Mouse (Mus musculus): Measurements from ENCODE around the gene Chrnb4. TPM values are rescaled to one million over a fixed set of nuclear protein-coding genes. Genes with fewer than 3 reads are reported as not detected.

Chrnb4 gene
- polyA plus RNA-seq, 1 experiment from 2014 or later: 1.0 TPM

- no peak for ATAC-seq (replicated peaks; ENCODE audit: low FRiP score, low read depth)
- Histone ChIP-seq H3K4me1 (replicated peaks; ENCODE audit: insufficient read depth, low read length) (no peaks in the 10 kb centered on the region; the same call in 1 of the 2 replicates), H3K27me3 (ENCODE audit: insufficient read depth, low read length) (no peaks in the 10 kb centered on the region), H3K27ac (no peak overlapping the region), H3K9me3 (replicated peaks; ENCODE audit: low read length) (no peaks in the 10 kb centered on the region), H3K9ac (ENCODE audit: low read depth, low read length) (no peak overlapping the region), H3K4me2 (ENCODE audit: low read length) (no peak overlapping the region), H3K36me3 (ENCODE audit: insufficient read depth, low read length) (no peaks in the 10 kb centered on the region), H3K4me3 (replicated peaks; ENCODE audit: low read depth, low read length) (no peak overlapping the region)
- WGBS: 18% methylated on average over 8 of the region's 8 CpGs
- TF ChIP-seq CTCF (IDR thresholded peaks at IDR 0.05; ENCODE audit: low read depth): no peak
- DNase-seq (ENCODE audit: low spot score): no peak
Observed at GRCm38 (mm10) chr9:55043688-55044087, 4.9 kb downstream of the Chrnb4 start.

GRCm38 (mm10) chr9:55041389-55041788 lies 7.2 kb downstream of the Chrnb4 start:
- Histone ChIP-seq H3K9ac (ENCODE audit: low read depth, low read length) (no peak overlapping the region), H3K27ac (no peak overlapping the region), H3K4me1 (replicated peaks; ENCODE audit: insufficient read depth, low read length) (no peaks in the 10 kb centered on the region; the same call in 1 of the 2 replicates), H3K4me2 (ENCODE audit: low read length) (no peak overlapping the region), H3K9me3 (replicated peaks; ENCODE audit: low read length) (no peaks in the 10 kb centered on the region), H3K36me3 (ENCODE audit: insufficient read depth, low read length) (no peaks in the 10 kb centered on the region), H3K27me3 (ENCODE audit: insufficient read depth, low read length) (no peaks in the 10 kb centered on the region), H3K4me3 (replicated peaks; ENCODE audit: low read depth, low read length) (no peak overlapping the region)
- 49% methylated on average over 2 of the region's 2 CpGs for WGBS
- no peak for DNase-seq (ENCODE audit: low spot score)
- ATAC-seq (replicated peaks; ENCODE audit: low FRiP score, low read depth): no peak
- no peak for TF ChIP-seq CTCF (IDR thresholded peaks at IDR 0.05; ENCODE audit: low read depth)

DNA sequence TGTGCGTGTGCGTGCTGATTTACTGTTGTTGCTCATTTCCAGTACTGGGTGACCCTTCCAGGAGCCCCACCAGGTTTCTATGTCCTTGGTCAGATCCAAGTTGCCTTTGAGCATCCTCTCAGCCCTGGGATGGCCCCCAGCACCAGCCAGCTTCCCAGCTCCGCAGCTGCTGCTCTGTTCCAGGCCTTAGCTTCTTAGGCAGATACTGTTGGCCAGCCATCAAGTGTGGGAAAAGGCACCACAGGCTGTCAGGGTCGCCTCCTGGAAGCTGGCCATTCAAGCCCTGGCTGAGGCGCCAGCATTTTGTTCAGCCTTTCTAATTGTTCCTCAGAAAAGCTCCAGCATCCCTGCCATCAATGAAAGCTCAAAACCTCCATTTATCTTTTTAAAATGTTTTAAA lies 8.6 kb downstream of the Chrnb4 start:
- Histone ChIP-seq H3K4me2 (ENCODE audit: low read length) (no peak overlapping the region), H3K9me3 (replicated peaks; ENCODE audit: low read length) (no peaks in the 10 kb centered on the region), H3K27ac (no peak overlapping the region), H3K36me3 (ENCODE audit: insufficient read depth, low read length) (no peaks in the 10 kb centered on the region), H3K9ac (ENCODE audit: low read depth, low read length) (no peak overlapping the region), H3K4me3 (replicated peaks; ENCODE audit: low read depth, low read length) (no peak overlapping the region), H3K27me3 (ENCODE audit: insufficient read depth, low read length) (no peaks in the 10 kb centered on the region), H3K4me1 (replicated peaks; ENCODE audit: insufficient read depth, low read length) (no peaks in the 10 kb centered on the region; the same call in 1 of the 2 replicates)
- no peak for TF ChIP-seq CTCF (IDR thresholded peaks at IDR 0.05; ENCODE audit: low read depth)
- ATAC-seq (replicated peaks; ENCODE audit: low FRiP score, low read depth) (no peak), DNase-seq (ENCODE audit: low spot score) (no peak)
- 70% methylated on average over 5 of the region's 5 CpGs for WGBS

- TF ChIP-seq CTCF (IDR thresholded peaks at IDR 0.05; ENCODE audit: low read depth): no peak
- Histone ChIP-seq H3K4me2 (ENCODE audit: low read length) (no peak overlapping the region), H3K27me3 (ENCODE audit: insufficient read depth, low read length) (no peaks in the 10 kb centered on the region), H3K36me3 (ENCODE audit: insufficient read depth, low read length) (no peaks in the 10 kb centered on the region), H3K27ac (no peak overlapping the region), H3K4me1 (replicated peaks; ENCODE audit: insufficient read depth, low read length) (no peaks in the 10 kb centered on the region), H3K4me3 (replicated peaks; ENCODE audit: low read depth, low read length) (no peak overlapping the region), H3K9ac (ENCODE audit: low read depth, low read length) (no peak overlapping the region), H3K9me3 (replicated peaks; ENCODE audit: low read length) (no peaks in the 10 kb centered on the region)
- DNase-seq (ENCODE audit: low spot score) (no peak), ATAC-seq (replicated peaks; ENCODE audit: low FRiP score, low read depth) (no peak)
- WGBS: 69% methylated on average over 8 of the region's 8 CpGs
Observed at GRCm38 (mm10) chr9:55038948-55039347, 9.6 kb downstream of the Chrnb4 start.

DNA sequence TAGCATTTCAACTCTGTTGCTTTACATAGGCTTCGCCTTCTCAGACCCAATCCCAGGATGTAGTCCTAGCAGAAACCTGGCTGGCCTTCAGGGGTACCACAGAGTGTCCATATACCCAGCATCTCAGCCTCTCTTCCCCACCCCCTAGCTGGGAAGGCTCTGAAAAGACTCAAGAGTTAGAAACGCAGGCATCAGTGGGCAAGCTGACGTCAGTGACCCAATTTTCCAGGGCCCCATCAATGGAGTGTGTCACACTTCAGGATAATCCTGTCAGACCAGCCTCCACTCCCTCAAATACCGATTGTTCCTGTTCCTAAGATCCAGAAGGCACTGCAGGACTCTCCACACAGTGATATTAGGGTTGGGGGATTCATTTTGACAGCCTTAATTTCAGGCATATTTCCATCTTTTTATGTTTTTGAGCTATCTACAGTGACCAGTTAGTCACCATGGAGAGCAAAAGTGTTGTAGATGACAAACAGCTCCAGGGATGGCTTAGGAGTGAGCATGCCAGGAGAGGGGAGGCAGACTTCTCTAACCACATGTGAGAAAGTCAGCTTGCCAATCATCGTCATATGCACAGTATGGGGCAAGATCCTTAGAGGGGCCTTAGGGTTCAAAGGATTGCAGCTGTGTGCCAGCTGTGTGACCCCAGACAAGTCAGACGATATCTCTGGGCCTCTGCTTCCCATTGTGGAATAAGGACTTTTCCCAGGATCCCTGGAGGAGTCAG lies 17.0 kb downstream of the Chrnb4 start:
- ATAC-seq (replicated peaks; ENCODE audit: low FRiP score, low read depth) (no peak), DNase-seq (ENCODE audit: low spot score) (no peak)
- TF ChIP-seq CTCF (IDR thresholded peaks at IDR 0.05; ENCODE audit: low read depth): no peak
- Histone ChIP-seq H3K27ac (no peak overlapping the region), H3K36me3 (ENCODE audit: insufficient read depth, low read length) (no peaks in the 10 kb centered on the region), H3K9ac (ENCODE audit: low read depth, low read length) (no peak overlapping the region), H3K4me2 (ENCODE audit: low read length) (no peak overlapping the region), H3K4me1 (replicated peaks; ENCODE audit: insufficient read depth, low read length) (no peaks in the 10 kb centered on the region), H3K4me3 (replicated peaks; ENCODE audit: low read depth, low read length) (no peak overlapping the region), H3K27me3 (ENCODE audit: insufficient read depth, low read length) (peaks cover 8% of the 10 kb centered on the region; the same call in 1 of the 2 replicates), H3K9me3 (replicated peaks; ENCODE audit: low read length) (no peaks in the 10 kb centered on the region)
- WGBS: 62% methylated on average over 6 of the region's 6 CpGs

DNA sequence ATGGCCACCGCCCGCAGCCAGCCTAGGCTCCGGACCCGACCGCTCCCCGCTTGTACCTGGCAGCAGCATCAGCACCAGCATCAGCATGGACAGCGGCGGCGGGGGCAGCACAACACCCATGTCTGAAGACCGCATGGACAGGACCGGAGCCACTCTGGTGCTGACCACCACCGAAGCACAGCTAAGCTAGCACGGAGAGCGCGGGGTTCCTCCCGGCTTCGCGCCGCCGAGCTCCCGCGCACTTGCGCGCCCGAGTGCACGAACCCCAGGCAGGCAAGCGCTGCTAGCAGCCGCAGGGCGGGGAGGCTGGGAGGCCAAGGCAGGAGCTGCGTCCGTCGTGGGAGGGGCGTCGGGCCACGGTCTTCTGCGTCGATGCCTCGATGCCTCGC lies 22.3 kb downstream of the Chrnb4 start, which contains the start of gene Chrna3:
Gene Chrna3, minus strand, starts transcription at position 288 of the 389 bp plus-strand sequence.
- Histone ChIP-seq H3K27me3 (ENCODE audit: insufficient read depth, low read length) (peaks cover 32% of the 10 kb centered on the region), H3K9me3 (replicated peaks; ENCODE audit: low read length) (no peaks in the 10 kb centered on the region), H3K36me3 (ENCODE audit: insufficient read depth, low read length) (no peaks in the 10 kb centered on the region), H3K9ac (ENCODE audit: low read depth, low read length) (no peak within 1 kb of the TSS), H3K4me1 (replicated peaks; ENCODE audit: insufficient read depth, low read length) (0 out of 2 replicates have a peak, but pooled peaks cover 3% of the 10 kb centered on the region), H3K27ac (no peak within 1 kb of the TSS), H3K4me2 (ENCODE audit: low read length) (peak within 1 kb of the TSS; percentile 37; the same call in 1 of the 2 replicates), H3K4me3 (replicated peaks; ENCODE audit: low read depth, low read length) (peak within 1 kb of the TSS; percentile 13)
- ATAC-seq (replicated peaks; ENCODE audit: low FRiP score, low read depth) (peak; percentile 66), DNase-seq (ENCODE audit: low spot score) (peak; percentile 73)
- no peak for TF ChIP-seq CTCF (IDR thresholded peaks at IDR 0.05; ENCODE audit: low read depth)
- WGBS: under 1% methylated on average over 39 of the region's 39 CpGs
